Mouse (Mus musculus): ENCODE results near the gene Spag16. TPM values are rescaled to one million over a fixed set of nuclear protein-coding genes. Genes with fewer than 3 reads are reported as not detected.

Gene Spag16
- total and polyA plus RNA-seq, 3 experiments, result not detected

- Histone ChIP-seq H3K27me3 (replicated peaks) (no peaks in the 10 kb centered on the region), H3K4me3 (replicated peaks in 1 of 3; ENCODE audit: low read depth in 2 of 3, low read length in 2 of 3, poor library complexity in 1 of 3) (no peak overlapping the region), H3K79me2 (replicated peaks; ENCODE audit: control insufficient read depth, extremely low read depth, insufficient read depth, poor library complexity, severe bottlenecking) (no peaks in the 10 kb centered on the region), H3K9ac (ENCODE audit: insufficient read depth, low read depth) (no peak overlapping the region), H3K36me3 (replicated peaks in 1 of 2; ENCODE audit: control insufficient read depth in 1 of 2, insufficient read depth in 1 of 2, low read length in 1 of 2) (no peaks in the 10 kb centered on the region), H3K4me2 (ENCODE audit: insufficient read depth, low read depth, poor library complexity, severe bottlenecking) (no peak overlapping the region), H3K4me1 (ENCODE audit: control insufficient read depth in 1 of 2, insufficient read depth in 2 of 2) (peaks cover 0 to 4% of the 10 kb centered on the region in 2 experiments; a peak in 1 of 4 replicates), H3K27ac (ENCODE audit: insufficient read depth, low read depth) (no peak overlapping the region), H3K9me3 (replicated peaks; ENCODE audit: low read length) (no peaks in the 10 kb centered on the region)
- no peak for DNase-seq (ENCODE audit: extremely low read depth)
- in situ Hi-C loops (cut with MboI; ENCODE audit: low pct_ligation_motif_present, low pct_unique_long_range_greater_than_20kb, low sequenced_read_pairs) (no loop called here), dilution Hi-C loops (cut with MboI; ENCODE audit: extremely low pct_ligation_motif_present, extremely low pct_unique_long_range_greater_than_20kb, low sequenced_read_pairs) (no loop called here)
- TF ChIP-seq KAT2A (IDR thresholded peaks at IDR 0.05; ENCODE audit: insufficient replicate concordance, low read length), result no peak
- no peak for TF ChIP-seq POLR2A (IDR thresholded peaks at IDR 0.05; ENCODE audit: low read depth, low read length)
- no peak for TF ChIP-seq PAX5 (IDR thresholded peaks at IDR 0.05; ENCODE audit: low read length)
- TF ChIP-seq BHLHE40 (IDR thresholded peaks at IDR 0.05; ENCODE audit: low read depth, low read length), result no peak
- no peak for TF ChIP-seq GABPA (IDR thresholded peaks at IDR 0.05; ENCODE audit: insufficient replicate concordance, low read depth, low read length)
- TF ChIP-seq MEF2A (IDR thresholded peaks at IDR 0.05; ENCODE audit: borderline replicate concordance, low read depth, low read length), result no peak
- no peak for TF ChIP-seq IRF4 (IDR thresholded peaks at IDR 0.05; ENCODE audit: low read depth, low read length)
- no peak for TF ChIP-seq USF2 (conservative IDR thresholded peaks at IDR 0.05; ENCODE audit: low read depth, low read length)
- TF ChIP-seq POLR2AphosphoS2 (IDR thresholded peaks at IDR 0.05; ENCODE audit: low read depth, low read length), result no peak
- no peak for TF ChIP-seq CHD2 (IDR thresholded peaks at IDR 0.05; ENCODE audit: low read length)
- TF ChIP-seq JUND (conservative IDR thresholded peaks at IDR 0.05; ENCODE audit: low read depth, low read length), result no peak
- TF ChIP-seq HCFC1 (IDR thresholded peaks at IDR 0.05; ENCODE audit: low read depth, low read length), result no peak
- TF ChIP-seq RCOR1 (conservative IDR thresholded peaks at IDR 0.05; ENCODE audit: low read depth, low read length), result no peak
- TF ChIP-seq TBP (conservative IDR thresholded peaks at IDR 0.05; ENCODE audit: low read depth, low read length), result no peak
- no peak for TF ChIP-seq ELF1 (IDR thresholded peaks at IDR 0.05; ENCODE audit: low read depth, low read length)
- no peak for TF ChIP-seq ZKSCAN1 (IDR thresholded peaks at IDR 0.05; ENCODE audit: borderline replicate concordance, low read depth, low read length)
- no peak for TF ChIP-seq CTCF (conservative IDR thresholded peaks at IDR 0.05 in 1 of 2, IDR thresholded peaks at IDR 0.05 in 1 of 2; ENCODE audit: low read depth in 2 of 2, low read length in 2 of 2)
- TF ChIP-seq SIN3A (IDR thresholded peaks at IDR 0.05; ENCODE audit: low read length), result no peak
- no peak for TF ChIP-seq NELFE (IDR thresholded peaks at IDR 0.05; ENCODE audit: low read depth, low read length)
- TF ChIP-seq RAD21 (IDR thresholded peaks at IDR 0.05; ENCODE audit: low read depth, low read length), result no peak
Measured at GRCm38 (mm10) chr1:70692529-70692928, 865.8 kb downstream of the Spag16 start.

GRCm38 (mm10) chr1:70700270-70700669 lies 873.5 kb downstream of the Spag16 start:
- TF ChIP-seq SIN3A (IDR thresholded peaks at IDR 0.05; ENCODE audit: low read length) (no peak), RCOR1 (conservative IDR thresholded peaks at IDR 0.05; ENCODE audit: low read depth, low read length) (no peak), JUN (IDR thresholded peaks at IDR 0.05; ENCODE audit: insufficient read depth, low read depth, low read length) (no peak), CTCF (conservative IDR thresholded peaks at IDR 0.05 in 1 of 2, IDR thresholded peaks at IDR 0.05 in 1 of 2; ENCODE audit: low read depth in 2 of 2, low read length in 2 of 2) (no peak), USF2 (conservative IDR thresholded peaks at IDR 0.05; ENCODE audit: low read depth, low read length) (no peak), MAZ (IDR thresholded peaks at IDR 0.05; ENCODE audit: low read depth, low read length) (no peak), MXI1 (IDR thresholded peaks at IDR 0.05; ENCODE audit: low read depth, low read length) (no peak), GABPA (IDR thresholded peaks at IDR 0.05; ENCODE audit: insufficient replicate concordance, low read depth, low read length) (no peak), ZNF384 (IDR thresholded peaks at IDR 0.05; ENCODE audit: low read depth, low read length) (no peak), CHD1 (IDR thresholded peaks at IDR 0.05; ENCODE audit: low read depth, low read length) (no peak), ELF1 (IDR thresholded peaks at IDR 0.05; ENCODE audit: low read depth, low read length) (no peak), RAD21 (IDR thresholded peaks at IDR 0.05; ENCODE audit: low read depth, low read length) (no peak), PAX5 (IDR thresholded peaks at IDR 0.05; ENCODE audit: low read length) (no peak), NELFE (IDR thresholded peaks at IDR 0.05; ENCODE audit: low read depth, low read length) (no peak), SMC3 (IDR thresholded peaks at IDR 0.05; ENCODE audit: low read depth, low read length) (no peak), IRF4 (IDR thresholded peaks at IDR 0.05; ENCODE audit: low read depth, low read length) (no peak), EP300 (IDR thresholded peaks at IDR 0.05; ENCODE audit: low read length) (no peak), ETS1 (conservative IDR thresholded peaks at IDR 0.05; ENCODE audit: low read depth, low read length) (no peak), NRF1 (IDR thresholded peaks at IDR 0.05; ENCODE audit: low read depth, low read length) (no peak), BHLHE40 (IDR thresholded peaks at IDR 0.05; ENCODE audit: low read depth, low read length) (no peak)
- Histone ChIP-seq H3K36me3 (replicated peaks in 1 of 2; ENCODE audit: control insufficient read depth in 1 of 2, insufficient read depth in 1 of 2, low read length in 1 of 2) (no peaks in the 10 kb centered on the region), H3K4me2 (ENCODE audit: insufficient read depth, low read depth, poor library complexity, severe bottlenecking) (no peak overlapping the region), H3K9me3 (replicated peaks; ENCODE audit: low read length) (no peaks in the 10 kb centered on the region), H3K79me2 (replicated peaks; ENCODE audit: control insufficient read depth, extremely low read depth, insufficient read depth, poor library complexity, severe bottlenecking) (no peaks in the 10 kb centered on the region), H3K27ac (ENCODE audit: insufficient read depth, low read depth) (no peak overlapping the region), H3K27me3 (replicated peaks) (no peaks in the 10 kb centered on the region), H3K4me3 (replicated peaks in 1 of 3; ENCODE audit: low read depth in 2 of 3, low read length in 2 of 3, poor library complexity in 1 of 3) (no peak overlapping the region), H3K4me1 (ENCODE audit: control insufficient read depth in 1 of 2, insufficient read depth in 2 of 2) (no peaks in the 10 kb centered on the region), H3K9ac (ENCODE audit: insufficient read depth, low read depth) (no peak overlapping the region)
- in situ Hi-C loops (cut with MboI; ENCODE audit: low pct_ligation_motif_present, low pct_unique_long_range_greater_than_20kb, low sequenced_read_pairs), result no loop called here
- dilution Hi-C loops (cut with MboI; ENCODE audit: extremely low pct_ligation_motif_present, extremely low pct_unique_long_range_greater_than_20kb, low sequenced_read_pairs), result no loop called here
- no peak for DNase-seq (ENCODE audit: extremely low read depth)

All from CH12.LX (cell line).